Mouse (Mus musculus) cerebellum, adult 2 months (tissue): ENCODE data around the gene Rgl1. TPM values are rescaled to one million over a fixed set of nuclear protein-coding genes. Genes with fewer than 3 reads are reported as not detected.

Experiments
- DNase-seq, 2 experiments: peaks; one replicate each; pipeline ENCODE4 v3.0.0; 2021
- H3K27ac ChIP-seq: fragments of 200-500 bp; 2 replicates; pipeline ENCODE4 v1.5.1; 2012; ENCODE audit warnings: low read length, control low read depth, inconsistent platforms; ENCODE audit not compliant: insufficient read depth
- H3K27me3 ChIP-seq: fragments of 200-500 bp; 2 replicates; pipeline ENCODE4 v1.6.1; 2012; ENCODE audit warnings: inconsistent platforms, mild to moderate bottlenecking, low read length, moderate library complexity; ENCODE audit not compliant: control insufficient read depth, insufficient read depth
- H3K4me1 ChIP-seq: fragments of 200-500 bp; 2 replicates; pipeline ENCODE4 v1.6.1; 2011; ENCODE audit warnings: low read length; ENCODE audit not compliant: control insufficient read depth, insufficient read depth
- H3K4me3 ChIP-seq: fragments of 200-500 bp; replicated peaks from 2 replicates; pipeline ENCODE3; 2011; ENCODE audit warnings: mild to moderate bottlenecking, low read depth, low read length, control low read depth; ENCODE audit not compliant: insufficient read depth
- CTCF ChIP-seq: fragments of 200-500 bp; IDR thresholded peaks from 2 replicates; pipeline ENCODE4 v1.5.1; 2011; ENCODE audit warnings: low read depth, mild to moderate bottlenecking, control low read depth, low read length, moderate library complexity, borderline replicate concordance; ENCODE audit not compliant: insufficient read depth
- POLR2A ChIP-seq: fragments of 200-500 bp; IDR thresholded peaks from 2 replicates; pipeline ENCODE4 v1.6.1; 2011; ENCODE audit warnings: low read length, control low read depth, borderline replicate concordance; ENCODE audit not compliant: insufficient read depth
- WGBS: fragments of 180-500 bp; shearing (Covaris S2); methylation state at CpG from one replicate; pipeline ENCODE4 v1.1.7; 2018; 5-methylcytosine and 5-hydroxymethylcytosine counted together
- polyA plus RNA-seq: library from polyadenylated mRNA; depleted of rRNA; stranded (reverse); fragments of >200 nt; gene quantifications from 2 replicates; pipeline ENCODE4 v1.2.3, GENCODE M21; 2012

Gene Rgl1
- polyA plus RNA-seq, 1 experiment = 24.4 TPM

GRCm38 (mm10) chr1:152575096-152575495, 191.1 kb downstream of the Rgl1 start:
- Histone ChIP-seq H3K4me3 (no peak overlapping the region), H3K27me3 (no peaks in the 10 kb centered on the region), H3K27ac (no peak overlapping the region), H3K4me1 (peaks cover 9% of the 10 kb centered on the region; the same call in 1 of the 2 replicates)
- WGBS = 70% methylated on average over 5 of the region's 5 CpGs
- DNase-seq = no peak
- no peak for TF ChIP-seq POLR2A

DNA sequence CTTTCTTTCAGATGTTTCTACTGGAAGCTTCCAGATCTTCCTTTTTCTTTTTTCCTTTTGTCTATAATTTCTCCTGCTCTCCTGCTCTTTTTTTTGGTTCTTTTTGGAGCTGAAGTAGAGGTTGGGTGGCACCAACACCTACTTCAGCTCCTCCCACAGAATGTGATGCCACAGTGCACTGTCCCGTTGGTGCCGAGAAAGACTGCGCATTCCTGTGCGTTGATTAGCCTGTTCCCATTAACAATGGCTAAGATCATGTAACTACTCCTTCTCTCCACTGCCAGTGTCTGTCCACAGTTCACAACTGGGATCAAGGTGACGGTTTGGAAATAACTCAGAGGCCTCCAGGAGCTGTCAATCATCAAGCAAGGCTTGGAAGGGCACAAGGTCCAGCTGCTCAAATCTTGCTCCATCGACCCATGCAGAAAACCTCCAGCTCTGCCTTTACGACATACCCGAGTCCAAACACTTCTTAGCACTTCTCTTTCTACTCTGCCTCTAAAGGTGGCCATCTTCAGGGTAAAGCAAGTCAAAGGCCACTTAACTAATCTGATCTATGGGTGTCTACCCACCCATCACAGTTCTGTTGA, 192.6 kb downstream of the Rgl1 start:
- no peak for DNase-seq
- Histone ChIP-seq H3K4me1 (peaks cover 9% of the 10 kb centered on the region; the same call in 1 of the 2 replicates), H3K27ac (no peak overlapping the region), H3K27me3 (no peaks in the 10 kb centered on the region), H3K4me3 (no peak overlapping the region)
- WGBS = 59% methylated on average over 8 of the region's 8 CpGs
- TF ChIP-seq CTCF = no peak

GRCm38 (mm10) chr1:152572755-152573469, 193.2 kb downstream of the Rgl1 start:
- WGBS = 60% methylated on average over 7 of the region's 7 CpGs
- no peaks in the 10 kb centered on the region for H3K27me3 ChIP-seq

DNA sequence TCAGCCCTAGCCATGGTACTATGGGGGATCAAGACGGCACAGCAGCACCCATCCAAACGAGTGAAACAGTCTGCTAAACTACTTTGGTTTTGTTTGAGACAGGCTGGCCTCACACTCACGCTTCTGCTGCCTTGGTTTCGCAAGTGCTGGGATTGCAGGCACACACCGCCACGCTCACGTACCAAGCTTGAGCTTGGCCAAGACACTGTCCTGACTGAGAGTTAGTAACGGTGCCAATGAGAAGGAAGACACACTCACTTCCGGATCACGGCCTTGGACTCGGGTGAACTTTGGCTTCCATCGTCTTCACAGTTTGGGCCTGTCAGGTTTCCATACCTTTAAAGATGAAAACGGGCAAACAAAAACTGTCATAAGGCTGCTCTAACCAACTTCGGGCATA, 194.8 kb downstream of the Rgl1 start:
- TF ChIP-seq CTCF = no peak
- no peak for TF ChIP-seq POLR2A
- Histone ChIP-seq H3K27ac (no peak overlapping the region), H3K27me3 (no peaks in the 10 kb centered on the region), H3K4me1 (no peaks in the 10 kb centered on the region; the same call in 1 of the 2 replicates), H3K4me3 (no peak overlapping the region)
- 82% methylated on average over 14 of the region's 14 CpGs for WGBS
- DNase-seq = no peak

More at GRCm38 (mm10) chr1:152572755-152573469, 193.2 kb downstream of the Rgl1 start:
- H3K4me3 ChIP-seq = no peak overlapping the region
- peaks cover 2% of the 10 kb centered on the region; the same call in 1 of the 2 replicates for H3K4me1 ChIP-seq
- H3K27ac ChIP-seq = no peak overlapping the region
- no peak for TF ChIP-seq CTCF
- no peak for DNase-seq

- DNase-seq = no peak
- WGBS = 96% methylated on average over 9 of the region's 9 CpGs
- no peak for TF ChIP-seq POLR2A
- no peak for TF ChIP-seq CTCF
- H3K27ac ChIP-seq = no peak overlapping the region
- H3K4me3 ChIP-seq = no peak overlapping the region
- H3K4me1 ChIP-seq = no peaks in the 10 kb centered on the region; the same call in 1 of the 2 replicates
- no peaks in the 10 kb centered on the region for H3K27me3 ChIP-seq
Measured at GRCm38 (mm10) chr1:152570681-152571080, 195.5 kb downstream of the Rgl1 start.

DNA sequence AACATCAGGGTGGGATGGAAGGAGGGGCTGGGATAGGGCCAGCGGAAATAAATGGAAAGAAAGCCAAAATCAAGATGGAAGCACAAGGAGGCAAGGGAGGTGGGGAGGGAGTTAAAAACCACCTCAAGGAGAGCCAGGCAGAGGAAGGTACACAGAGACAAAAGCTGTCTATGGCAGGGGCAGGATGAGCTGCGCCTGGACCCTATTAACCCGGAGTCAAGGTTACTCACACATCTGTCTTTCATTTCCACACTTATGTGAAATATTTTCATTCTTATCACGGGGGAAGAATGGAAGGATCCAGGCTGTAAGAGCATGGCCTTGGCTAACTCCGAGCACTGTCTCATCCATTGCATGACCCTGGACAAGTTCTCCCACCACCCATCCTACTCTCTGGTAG, 202.9 kb downstream of the Rgl1 start:
- H3K4me3 ChIP-seq = no peak overlapping the region
- 85% methylated on average over 5 of the region's 5 CpGs for WGBS
- H3K27me3 ChIP-seq = no peaks in the 10 kb centered on the region
- no peaks in the 10 kb centered on the region; the same call in 1 of the 2 replicates for H3K4me1 ChIP-seq
- H3K27ac ChIP-seq = no peak overlapping the region
- DNase-seq = no peak
- no peak for TF ChIP-seq POLR2A
- no peak for TF ChIP-seq CTCF

GRCm38 (mm10) chr1:152562877-152563276, 203.3 kb downstream of the Rgl1 start:
- Histone ChIP-seq H3K4me1 (no peaks in the 10 kb centered on the region; the same call in 1 of the 2 replicates), H3K27me3 (no peaks in the 10 kb centered on the region), H3K27ac (no peak overlapping the region), H3K4me3 (no peak overlapping the region)
- 74% methylated on average over 6 of the region's 6 CpGs for WGBS
- TF ChIP-seq CTCF (no peak), POLR2A (no peak)
- DNase-seq = no peak

GRCm38 (mm10) chr1:152560477-152560876, 205.7 kb downstream of the Rgl1 start:
- DNase-seq = peak in 1 of 2 experiments; percentile 35
- 12% methylated on average over 5 of the region's 5 CpGs for WGBS
- Histone ChIP-seq H3K4me3 (no peak overlapping the region), H3K4me1 (no peaks in the 10 kb centered on the region), H3K27me3 (no peaks in the 10 kb centered on the region; the same call in 1 of the 2 replicates), H3K27ac (no peak overlapping the region)
- TF ChIP-seq CTCF = no peak
- no peak for TF ChIP-seq POLR2A
